Mouse (Mus musculus) mouse embryonic stem cell (cell line): ENCODE data around the gene Cln5.

Source experiments
- in situ Hi-C, 2 experiments: fragments of 300-500 bp; cut with MboI; formaldehyde crosslinking; loops; 1 replicate in 1 of 2; 3 replicates in 1 of 2; pipeline ENCODE4 v1.14.3; 2019 to 2020; ENCODE audit warnings: low sequenced_read_pairs in 2 of 2, low pct_unique_long_range_greater_than_20kb in 1 of 2, mixed read lengths in 1 of 2; ENCODE audit not compliant: unreplicated experiment in 1 of 2

Cln5 gene

GRCm38 (mm10) chr14:103101171-103101570 lies 31.2 kb downstream of the Cln5 start:
- in situ Hi-C loops = no loop called here

- in situ Hi-C loops = no loop called here
These were observed 32.2 kb downstream of the Cln5 start for GRCm38 (mm10) chr14:103102246-103102645.

- in situ Hi-C loops = no loop called here
These were observed 32.8 kb downstream of the Cln5 start for GRCm38 (mm10) chr14:103102731-103103335.

GRCm38 (mm10) chr14:103106301-103106700 lies 36.3 kb downstream of the Cln5 start:
- in situ Hi-C loops = no loop called here

- in situ Hi-C loops = no loop called here
These were observed 40.0 kb downstream of the Cln5 start for GRCm38 (mm10) chr14:103109971-103110370.

- in situ Hi-C loops = no loop called here
These were observed 42.8 kb downstream of the Cln5 start for GRCm38 (mm10) chr14:103112606-103113363.

GRCm38 (mm10) chr14:103114994-103115670 lies 45.1 kb downstream of the Cln5 start:
- in situ Hi-C loops = no loop called here

- in situ Hi-C loops = loop anchor here in 1 of 2 experiments (25.0 kb wide), 1 partner anchor 412 kb away; no protein-coding TSS in a partner anchor
These were observed 55.7 kb downstream of the Cln5 start for GRCm38 (mm10) chr14:103125756-103126155.
